Mouse (Mus musculus) hindbrain, embryonic 14.5 days (tissue): ENCODE data around the gene Pmf1. TPM values are rescaled to one million over a fixed set of nuclear protein-coding genes. Genes with fewer than 3 reads are reported as not detected.
"Not testable (repeated sequence)": the region's sequence is repeated elsewhere in the genome, so short reads cannot be mapped to it uniquely, and the experiment has no call there.

Experiments
- ATAC-seq: fragments of 200-750 bp; cut with Nextera tagmentation; 2 replicates; pipeline ENCODE4 v1.8.0; 2017; ENCODE audit warnings: moderate number of reproducible peaks, mild to moderate bottlenecking, moderate TSS enrichment, moderate library complexity; ENCODE audit not compliant: low FRiP score
- DNase-seq: peaks from one replicate; pipeline ENCODE4 v3.0.0-alpha.2; 2015; ENCODE audit warnings: low spot score
- H3K27ac ChIP-seq: fragments of 300-500 bp; sonication (generic); 2 replicates; pipeline ENCODE4 v1.5.1; 2014; ENCODE audit warnings: mild to moderate bottlenecking, moderate library complexity
- H3K27me3 ChIP-seq: fragments of 300-500 bp; sonication (generic); 2 replicates; pipeline ENCODE4 v1.6.1; 2014; ENCODE audit warnings: mild to moderate bottlenecking, low read length, mixed read lengths; ENCODE audit not compliant: control insufficient read depth, insufficient read depth
- H3K36me3 ChIP-seq: fragments of 300-500 bp; sonication (generic); replicated peaks from 2 replicates; pipeline ENCODE4 v1.6.1; 2014; ENCODE audit not compliant: control insufficient read depth, insufficient read depth
- H3K4me1 ChIP-seq: fragments of 300-500 bp; sonication (generic); replicated peaks from 2 replicates; pipeline ENCODE4 v1.6.1; 2014; ENCODE audit warnings: antibody characterized with exemption, low read length, mixed read lengths; ENCODE audit not compliant: control insufficient read depth, insufficient read depth
- H3K4me2 ChIP-seq: fragments of 300-500 bp; sonication (generic); replicated peaks from 2 replicates; pipeline ENCODE4 v1.6.1; 2014; ENCODE audit warnings: mild to moderate bottlenecking, moderate library complexity
- H3K4me3 ChIP-seq: fragments of 300-500 bp; sonication (generic); replicated peaks from 2 replicates; pipeline ENCODE4 v1.5.1; 2014; ENCODE audit warnings: mild to moderate bottlenecking, low read length
- H3K9ac ChIP-seq: fragments of 300-500 bp; sonication (generic); 2 replicates; pipeline ENCODE4 v1.6.1; 2014
- H3K9me3 ChIP-seq: fragments of 300-500 bp; sonication (generic); 2 replicates; pipeline ENCODE4 v1.6.1; 2016; ENCODE audit warnings: low read length; ENCODE audit not compliant: control insufficient read depth
- WGBS: fragments of 180-500 bp; shearing (Covaris S2); extraction: QIAGEN DNeasy Blood & Tissue Kit; methylation state at CpG from one replicate; pipeline ENCODE4 v1.1.7; 2014; 5-methylcytosine and 5-hydroxymethylcytosine counted together
- polyA plus RNA-seq: library from polyadenylated mRNA; unstranded; fragments of >200 nt; fragmentation: Nextera tagmentation; extraction: Ambion mirVana; gene quantifications from 2 replicates; pipeline ENCODE4 v1.2.1, GENCODE M21; 2014

Pmf1 gene
- polyA plus RNA-seq, 1 experiment from 2014 or later = 26.0 TPM

DNA sequence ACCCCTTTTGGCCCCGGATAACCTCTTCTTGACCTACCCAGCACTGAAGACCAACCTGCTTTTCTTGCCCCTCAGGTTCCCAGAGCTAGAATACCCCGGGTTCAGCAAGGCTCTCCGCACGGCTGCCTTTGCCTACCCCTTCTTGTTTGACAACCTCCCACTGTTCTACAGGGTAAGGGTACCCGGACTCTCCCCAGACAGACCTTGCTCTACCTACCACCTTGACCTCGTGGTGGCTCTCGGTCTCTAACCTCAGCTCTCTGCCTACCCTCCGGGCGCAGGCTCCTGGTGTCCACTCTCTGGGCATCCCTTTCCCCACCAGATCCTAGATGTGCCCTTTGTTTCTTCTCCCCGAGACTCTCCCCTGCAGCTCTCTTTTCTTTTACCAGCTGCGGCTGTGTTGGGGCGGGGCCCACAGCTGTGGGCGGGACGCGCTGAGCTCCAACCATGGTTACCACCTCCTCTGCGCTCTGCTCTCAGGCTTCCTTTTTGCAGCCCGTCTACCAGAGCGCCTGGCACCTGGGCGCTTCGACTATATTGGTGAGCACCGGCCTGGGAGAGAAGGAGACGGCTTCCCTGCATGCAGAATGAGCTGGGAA, 43.2 kb downstream of the Pmf1 start:
- not testable (repeated sequence) for H3K27me3 ChIP-seq, H3K4me1 ChIP-seq, H3K9me3 ChIP-seq, DNase-seq
- H3K9ac ChIP-seq = peak overlapping the region; percentile 16; the same call in 1 of the 2 replicates
- peaks cover 18% of the 10 kb centered on the region for H3K36me3 ChIP-seq
- ATAC-seq = peak; percentile 82
- H3K4me3 ChIP-seq = peak overlapping the region; percentile 21
- H3K27ac ChIP-seq = peak overlapping the region; percentile 63
- WGBS = under 1% methylated on average over 14 of the region's 22 CpGs
- H3K4me2 ChIP-seq = peak overlapping the region; percentile 28

DNA sequence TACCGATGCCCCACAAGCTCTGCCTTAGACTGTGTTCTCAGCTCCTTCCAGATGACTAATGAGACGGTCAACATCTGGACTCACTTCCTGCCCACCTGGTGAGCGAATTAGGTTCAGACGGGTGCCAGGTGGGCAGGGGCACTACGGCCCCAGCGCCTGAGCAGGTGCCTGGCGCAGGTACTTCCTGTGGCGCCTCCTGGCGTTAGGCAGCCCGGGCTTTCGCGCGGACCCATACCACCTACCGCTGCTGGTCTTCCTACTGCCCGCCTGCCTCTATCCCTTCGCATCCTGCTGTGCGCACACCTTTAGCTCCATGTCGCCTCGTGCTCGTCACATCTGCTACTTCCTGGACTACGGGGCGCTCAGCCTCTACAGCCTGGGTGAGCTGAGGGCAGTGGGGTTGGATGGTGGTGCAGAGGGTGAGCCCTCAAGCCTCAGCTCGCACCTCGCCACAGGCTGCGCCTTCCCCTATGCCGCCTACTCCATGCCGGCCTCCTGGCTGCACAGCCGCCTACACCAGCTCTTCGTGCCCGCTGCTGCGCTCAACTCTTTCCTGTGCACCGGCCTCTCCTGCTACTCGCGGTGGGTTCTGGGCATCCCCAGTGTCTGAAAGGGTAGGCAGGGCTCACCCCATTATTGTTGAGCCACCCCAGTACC, 44.3 kb downstream of the Pmf1 start:
- 37% methylated on average over 34 of the region's 34 CpGs for WGBS
- DNase-seq = no peak
- Histone ChIP-seq H3K27ac (no peak overlapping the region), H3K9me3 (peaks cover 7% of the 10 kb centered on the region; the same call in 1 of the 2 replicates), H3K4me3 (no peak overlapping the region), H3K4me1 (no peaks in the 10 kb centered on the region), H3K9ac (no peak overlapping the region), H3K4me2 (peak overlapping the region; percentile 21), H3K36me3 (peaks cover 29% of the 10 kb centered on the region), H3K27me3 (peaks cover 4% of the 10 kb centered on the region; the same call in 1 of the 2 replicates)
- no peak for ATAC-seq

DNA sequence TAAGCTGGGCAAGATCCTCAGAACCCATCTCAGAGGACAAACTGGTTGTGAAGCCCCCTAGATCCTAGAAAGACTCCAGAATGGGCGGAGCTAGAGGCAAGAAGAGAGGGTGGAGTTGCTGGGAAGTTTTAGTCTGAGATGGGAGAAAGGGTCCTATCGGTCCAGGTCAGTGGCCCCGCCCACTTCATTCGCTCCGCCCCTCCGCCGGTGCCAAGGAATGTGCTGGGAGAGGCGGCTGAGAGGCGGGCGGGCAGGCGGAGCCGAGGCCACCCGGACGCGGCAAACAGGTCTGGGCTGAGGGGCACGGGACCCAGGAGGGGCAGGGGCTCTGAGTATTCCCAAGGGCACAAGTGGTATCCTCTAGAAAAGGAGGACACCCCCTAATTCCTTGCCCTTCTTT, 45.8 kb downstream of the Pmf1 start, which contains the start of gene Paqr6:
Paqr6 (plus strand) TSS at position 248 of the 400 bp plus-strand sequence.
- Histone ChIP-seq H3K27ac (no peak within 1 kb of the TSS; the same call in 1 of the 2 replicates), H3K9ac (no peak within 1 kb of the TSS), H3K27me3 (peaks cover 4% of the 10 kb centered on the region; the same call in 1 of the 2 replicates), H3K4me1 (no peaks in the 10 kb centered on the region), H3K4me2 (no peak within 1 kb of the TSS), H3K9me3 (no peaks in the 10 kb centered on the region), H3K4me3 (no peak within 1 kb of the TSS), H3K36me3 (peaks cover 44% of the 10 kb centered on the region)
- WGBS = 3% methylated on average over 16 of the region's 16 CpGs
- ATAC-seq (no peak), DNase-seq (no peak)

DNA sequence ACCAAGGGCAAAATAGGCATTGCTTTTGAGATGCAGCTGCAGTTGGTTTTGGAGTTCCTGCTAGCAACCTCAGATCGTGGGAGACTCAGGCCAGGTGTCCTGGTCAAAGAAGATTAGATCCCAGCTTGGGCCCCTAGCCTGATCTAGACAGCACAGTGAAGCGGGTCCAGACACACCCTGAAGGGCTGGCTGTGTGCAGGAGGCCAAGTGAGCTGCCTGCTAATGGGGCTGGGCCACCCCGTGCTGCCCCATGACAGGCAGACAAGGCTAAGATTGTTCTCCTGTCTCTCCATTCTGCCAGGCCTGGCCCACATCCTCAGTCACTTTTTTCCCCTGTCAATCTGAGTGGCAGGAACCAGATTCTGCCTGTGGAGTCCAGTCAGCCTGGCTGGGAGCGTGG, 46.4 kb downstream of the Pmf1 start:
- Histone ChIP-seq H3K4me3 (no peak overlapping the region), H3K36me3 (peaks cover 50% of the 10 kb centered on the region), H3K9me3 (no peaks in the 10 kb centered on the region), H3K4me2 (no peak overlapping the region), H3K9ac (no peak overlapping the region), H3K27ac (no peak overlapping the region; the same call in 1 of the 2 replicates), H3K4me1 (no peaks in the 10 kb centered on the region), H3K27me3 (peaks cover 4% of the 10 kb centered on the region; the same call in 1 of the 2 replicates)
- 59% methylated on average over 4 of the region's 4 CpGs for WGBS
- no peak for DNase-seq
- ATAC-seq = no peak

DNA sequence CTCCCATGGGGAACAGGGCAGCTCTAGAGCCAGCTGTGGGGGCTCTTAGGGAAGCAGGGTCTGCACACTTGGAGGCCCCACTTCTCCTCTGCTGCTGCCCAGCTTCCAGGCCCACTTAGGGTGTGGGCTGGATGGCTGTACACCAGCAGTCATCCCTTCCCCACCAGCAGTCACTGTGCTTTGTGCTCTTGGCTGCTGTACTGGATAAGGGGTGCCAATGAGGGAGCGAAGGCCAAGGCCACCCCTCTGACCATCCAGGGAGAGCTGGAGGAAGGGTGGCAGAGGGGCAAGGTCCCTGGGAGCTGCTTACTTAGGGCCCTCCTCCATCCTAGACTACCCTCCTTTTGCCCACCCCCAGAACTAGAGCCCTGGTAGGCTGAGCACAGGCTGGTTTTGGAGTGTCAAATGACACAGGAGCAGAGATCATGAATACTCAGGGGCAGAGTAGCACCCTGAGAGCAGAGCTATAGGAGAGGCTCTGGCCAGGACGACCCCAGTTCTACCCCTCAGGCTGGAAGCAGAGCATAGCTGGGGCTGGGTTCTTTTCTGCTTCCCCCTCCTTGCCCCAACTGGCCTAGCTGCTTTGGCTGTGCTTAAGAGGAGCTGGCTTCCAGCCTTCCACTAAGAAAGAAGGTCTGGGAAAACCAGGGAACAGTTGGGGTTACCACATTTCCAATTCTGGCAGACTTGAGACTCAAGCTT, 48.4 kb downstream of the Pmf1 start:
- H3K4me1 ChIP-seq = no peaks in the 10 kb centered on the region
- WGBS = 94% methylated on average over 2 of the region's 2 CpGs
- H3K9me3 ChIP-seq = no peaks in the 10 kb centered on the region
- DNase-seq = no peak
- H3K36me3 ChIP-seq = peaks cover 70% of the 10 kb centered on the region
- ATAC-seq = no peak
- H3K9ac ChIP-seq = no peak overlapping the region
- H3K27ac ChIP-seq = no peak overlapping the region
- no peak overlapping the region for H3K4me3 ChIP-seq
- no peak overlapping the region for H3K4me2 ChIP-seq
- peaks cover 4% of the 10 kb centered on the region; the same call in 1 of the 2 replicates for H3K27me3 ChIP-seq

DNA sequence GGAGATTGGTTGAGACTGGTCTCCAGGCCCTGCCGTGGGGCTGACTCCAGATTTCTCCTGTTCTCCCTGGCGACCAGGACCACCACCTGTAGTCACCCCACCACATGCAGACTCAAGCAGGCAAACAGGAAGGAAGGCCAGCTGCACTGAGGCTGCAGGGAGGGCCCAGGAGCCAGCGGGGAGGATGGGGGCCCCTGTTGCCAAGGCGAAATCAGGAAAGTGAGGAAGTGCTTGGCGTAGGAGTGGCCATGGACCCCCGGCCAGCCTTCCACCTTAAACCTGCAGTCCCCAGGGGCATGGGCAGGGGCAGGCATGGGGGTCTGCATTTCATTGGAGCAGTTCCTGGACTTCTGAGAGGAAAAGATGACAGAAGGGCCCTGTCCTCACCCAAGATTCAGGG, 49.0 kb downstream of the Pmf1 start:
- Histone ChIP-seq H3K4me3 (no peak overlapping the region), H3K27ac (no peak overlapping the region), H3K27me3 (peaks cover 4% of the 10 kb centered on the region; the same call in 1 of the 2 replicates), H3K9me3 (no peaks in the 10 kb centered on the region), H3K4me1 (no peaks in the 10 kb centered on the region), H3K9ac (no peak overlapping the region), H3K4me2 (no peak overlapping the region), H3K36me3 (peaks cover 76% of the 10 kb centered on the region)
- no peak for DNase-seq
- ATAC-seq = no peak
- 86% methylated on average over 6 of the region's 6 CpGs for WGBS

DNA sequence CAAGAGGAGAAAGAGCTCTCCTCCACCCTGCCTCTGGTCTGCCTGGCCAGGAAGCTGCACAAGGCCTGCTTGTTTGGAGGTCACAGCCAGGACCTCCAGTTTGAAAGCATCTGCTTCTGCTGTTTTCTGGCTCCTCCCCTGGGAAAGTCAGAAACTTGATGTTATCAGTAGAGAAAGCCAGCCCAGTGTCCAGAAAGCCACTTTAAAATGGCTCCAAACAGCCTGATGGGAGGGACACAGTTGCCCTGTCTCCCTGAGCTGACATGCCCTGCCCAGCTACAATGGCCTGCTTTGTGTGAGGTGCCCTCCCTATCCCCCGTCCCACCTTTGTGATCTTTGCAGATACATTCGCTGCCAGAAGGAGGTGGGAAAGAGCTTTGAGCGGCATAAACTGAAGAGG, 50.1 kb downstream of the Pmf1 start:
- no peak overlapping the region for H3K27ac ChIP-seq
- H3K4me1 ChIP-seq = no peaks in the 10 kb centered on the region
- H3K4me2 ChIP-seq = no peak overlapping the region
- 75% methylated on average over 3 of the region's 3 CpGs for WGBS
- peaks cover 4% of the 10 kb centered on the region; the same call in 1 of the 2 replicates for H3K27me3 ChIP-seq
- peaks cover 87% of the 10 kb centered on the region for H3K36me3 ChIP-seq
- no peak for ATAC-seq
- no peak overlapping the region for H3K9ac ChIP-seq
- no peaks in the 10 kb centered on the region for H3K9me3 ChIP-seq
- H3K4me3 ChIP-seq = no peak overlapping the region
- DNase-seq = no peak

DNA sequence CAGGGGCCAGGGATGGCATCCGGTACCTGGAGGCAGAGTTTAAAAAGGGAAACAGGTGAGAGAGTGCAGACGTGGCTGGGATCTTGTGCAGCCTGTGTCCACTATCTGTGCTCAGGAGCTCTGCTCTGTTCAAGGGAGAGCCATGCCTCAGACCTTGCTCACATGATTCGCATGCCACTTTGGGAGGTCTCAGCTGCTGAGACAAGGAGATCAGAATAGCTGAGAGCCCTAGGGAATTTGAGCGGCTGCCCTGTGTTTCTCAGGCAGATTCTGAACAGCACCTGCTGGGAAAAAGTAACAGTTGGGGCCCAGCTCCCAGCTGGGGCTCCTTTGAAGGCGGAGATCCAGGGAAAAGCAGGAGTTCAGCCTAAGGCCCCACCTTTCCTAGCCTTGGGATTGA, 50.5 kb downstream of the Pmf1 start:
- no peak overlapping the region for H3K4me2 ChIP-seq
- WGBS = 57% methylated on average over 5 of the region's 5 CpGs
- no peaks in the 10 kb centered on the region for H3K4me1 ChIP-seq
- peaks cover 91% of the 10 kb centered on the region for H3K36me3 ChIP-seq
- H3K27ac ChIP-seq = no peak overlapping the region
- H3K9ac ChIP-seq = no peak overlapping the region
- no peaks in the 10 kb centered on the region for H3K27me3 ChIP-seq
- no peaks in the 10 kb centered on the region for H3K9me3 ChIP-seq
- ATAC-seq = no peak
- no peak overlapping the region for H3K4me3 ChIP-seq
- DNase-seq = no peak

DNA sequence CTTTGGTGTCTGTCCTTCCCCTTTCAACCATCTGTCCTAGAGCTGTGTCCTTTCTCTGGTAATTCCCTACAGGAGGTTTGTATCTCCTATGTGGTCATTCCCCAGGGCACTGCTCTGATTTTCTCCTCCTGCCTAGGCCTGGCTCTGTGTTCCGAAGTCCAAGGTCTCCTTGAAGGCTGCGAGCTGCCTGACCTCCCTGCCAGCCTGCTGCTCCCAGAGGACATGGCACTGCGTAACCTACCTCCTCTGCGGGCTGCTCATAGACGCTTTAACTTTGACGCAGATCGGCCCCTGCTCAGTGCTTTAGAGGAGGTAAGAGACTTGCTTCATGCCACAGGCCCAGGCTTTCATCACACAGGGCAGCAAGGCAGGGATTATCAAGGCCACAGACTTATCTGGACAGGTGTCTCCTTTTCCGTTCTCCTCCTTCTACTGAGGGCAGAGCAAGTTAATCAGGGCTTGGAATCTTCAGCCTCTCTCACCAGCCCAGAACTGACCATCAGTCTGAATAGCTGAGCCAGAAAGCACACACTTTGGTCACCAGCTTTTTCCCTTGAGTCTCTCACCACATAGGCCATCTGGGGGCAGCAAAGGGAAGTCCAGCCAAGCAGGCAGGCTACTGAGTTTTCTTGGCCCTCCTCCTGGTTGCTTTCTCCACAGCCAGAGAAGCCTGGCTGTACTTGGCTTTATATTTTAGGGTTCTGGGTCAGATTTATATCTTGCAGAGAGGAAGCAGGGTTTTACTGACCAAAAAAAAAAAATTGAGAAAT, 55.5 kb downstream of the Pmf1 start:
- H3K4me1 ChIP-seq = no peaks in the 10 kb centered on the region
- no peak overlapping the region for H3K9ac ChIP-seq
- no peak overlapping the region for H3K4me2 ChIP-seq
- ATAC-seq (no peak), DNase-seq (no peak)
- H3K27me3 ChIP-seq = no peaks in the 10 kb centered on the region
- 97% methylated on average over 8 of the region's 8 CpGs for WGBS
- no peak overlapping the region for H3K27ac ChIP-seq
- H3K36me3 ChIP-seq = peaks cover 100% of the 10 kb centered on the region
- H3K4me3 ChIP-seq = no peak overlapping the region
- H3K9me3 ChIP-seq = no peaks in the 10 kb centered on the region
